Mouse (Mus musculus) forebrain, postnatal 0 days (tissue): ENCODE data around the gene Grid2. TPM values are rescaled to one million over a fixed set of nuclear protein-coding genes. Genes with fewer than 3 reads are reported as not detected.

Experiments
- ATAC-seq: fragments of 200-750 bp; cut with Nextera tagmentation; 2 replicates; pipeline ENCODE4 v1.8.0; 2017; ENCODE audit warnings: mild to moderate bottlenecking, moderate library complexity
- DNase-seq: peaks from one replicate; pipeline ENCODE4 v3.0.0-alpha.2; 2015
- H3K27ac ChIP-seq: fragments of 300-500 bp; sonication (generic); 2 replicates; pipeline ENCODE4 v1.5.1; 2014; ENCODE audit warnings: low read depth, mild to moderate bottlenecking, antibody characterized with exemption, low read length, moderate library complexity, mixed read lengths
- H3K27me3 ChIP-seq: fragments of 300-500 bp; sonication (generic); 2 replicates; pipeline ENCODE4 v1.6.1; 2014; ENCODE audit warnings: mild to moderate bottlenecking, low read length, mixed read lengths; ENCODE audit not compliant: insufficient read depth
- H3K36me3 ChIP-seq: fragments of 300-500 bp; sonication (generic); 2 replicates; pipeline ENCODE4 v1.6.1; 2014; ENCODE audit warnings: mild to moderate bottlenecking, moderate library complexity; ENCODE audit not compliant: insufficient read depth
- H3K4me1 ChIP-seq: fragments of 300-500 bp; sonication (generic); 2 replicates; pipeline ENCODE4 v1.6.1; 2014; ENCODE audit warnings: antibody characterized with exemption; ENCODE audit not compliant: insufficient read depth
- H3K4me2 ChIP-seq: fragments of 300-500 bp; sonication (generic); 2 replicates; pipeline ENCODE4 v1.6.1; 2014; ENCODE audit warnings: low read depth, mild to moderate bottlenecking, moderate library complexity
- H3K4me3 ChIP-seq: fragments of 300-500 bp; sonication (generic); 2 replicates; pipeline ENCODE4 v1.5.1; 2014; ENCODE audit warnings: low read depth, low read length, mixed read lengths
- H3K9ac ChIP-seq: fragments of 300-500 bp; sonication (generic); 2 replicates; pipeline ENCODE4 v1.6.1; 2014; ENCODE audit warnings: mild to moderate bottlenecking
- H3K9me3 ChIP-seq: fragments of 300-500 bp; sonication (generic); 2 replicates; pipeline ENCODE4 v1.6.1; 2016; ENCODE audit warnings: low read length
- CTCF ChIP-seq: sonication (generic); IDR thresholded peaks from 2 replicates; pipeline ENCODE4 v1.5.1; 2016; ENCODE audit warnings: antibody characterized with exemption, control low read depth, low read depth
- WGBS: fragments of 180-500 bp; shearing (Covaris S2); extraction: QIAGEN DNeasy Blood & Tissue Kit; methylation state at CpG from one replicate; pipeline ENCODE4 v1.1.7; 2014; 5-methylcytosine and 5-hydroxymethylcytosine counted together
- polyA plus RNA-seq: library from polyadenylated mRNA; unstranded; fragments of >200 nt; fragmentation: Nextera tagmentation; extraction: Ambion mirVana; gene quantifications from 2 replicates; pipeline ENCODE4 v1.2.1, GENCODE M21; 2015
- total RNA-seq: library from RNA; depleted of rRNA; stranded (reverse); fragments of >200 nt; gene quantifications from 2 replicates; pipeline ENCODE4 v1.2.3, GENCODE M21; 2014

Gene Grid2
- total and polyA plus RNA-seq, 2 experiments from 2014 or later = 6.2 to 28.9 TPM

DNA sequence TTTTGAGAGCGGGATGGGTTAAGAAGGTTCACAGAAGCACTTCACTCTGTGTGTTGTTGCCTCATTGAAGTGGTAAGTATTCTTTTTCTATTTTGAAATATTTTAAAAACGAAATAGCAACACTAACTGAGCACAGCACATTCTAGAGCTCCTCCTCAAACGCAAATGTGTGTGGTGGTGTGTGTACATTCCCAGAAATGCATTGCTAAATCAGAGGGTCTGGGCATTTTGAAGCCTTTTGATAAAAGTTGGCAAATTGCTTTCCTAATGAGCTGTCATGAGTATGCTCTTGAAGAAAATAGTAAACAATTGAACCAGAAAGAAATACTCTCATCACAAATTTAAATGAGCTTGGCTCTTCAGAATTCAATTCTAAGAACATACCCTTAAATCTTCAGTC, 1325.7 kb downstream of the Grid2 start:
- ATAC-seq (no peak), DNase-seq (no peak)
- H3K4me3 ChIP-seq = no peak overlapping the region
- no peak overlapping the region for H3K27ac ChIP-seq
- H3K4me2 ChIP-seq = no peak overlapping the region
- no peak for TF ChIP-seq CTCF
- WGBS = 45% methylated on average over 3 of the region's 3 CpGs
- H3K4me1 ChIP-seq = no peaks in the 10 kb centered on the region
- H3K9me3 ChIP-seq = no peaks in the 10 kb centered on the region
- H3K9ac ChIP-seq = no peak overlapping the region
- H3K27me3 ChIP-seq = no peaks in the 10 kb centered on the region
- no peaks in the 10 kb centered on the region for H3K36me3 ChIP-seq

DNA sequence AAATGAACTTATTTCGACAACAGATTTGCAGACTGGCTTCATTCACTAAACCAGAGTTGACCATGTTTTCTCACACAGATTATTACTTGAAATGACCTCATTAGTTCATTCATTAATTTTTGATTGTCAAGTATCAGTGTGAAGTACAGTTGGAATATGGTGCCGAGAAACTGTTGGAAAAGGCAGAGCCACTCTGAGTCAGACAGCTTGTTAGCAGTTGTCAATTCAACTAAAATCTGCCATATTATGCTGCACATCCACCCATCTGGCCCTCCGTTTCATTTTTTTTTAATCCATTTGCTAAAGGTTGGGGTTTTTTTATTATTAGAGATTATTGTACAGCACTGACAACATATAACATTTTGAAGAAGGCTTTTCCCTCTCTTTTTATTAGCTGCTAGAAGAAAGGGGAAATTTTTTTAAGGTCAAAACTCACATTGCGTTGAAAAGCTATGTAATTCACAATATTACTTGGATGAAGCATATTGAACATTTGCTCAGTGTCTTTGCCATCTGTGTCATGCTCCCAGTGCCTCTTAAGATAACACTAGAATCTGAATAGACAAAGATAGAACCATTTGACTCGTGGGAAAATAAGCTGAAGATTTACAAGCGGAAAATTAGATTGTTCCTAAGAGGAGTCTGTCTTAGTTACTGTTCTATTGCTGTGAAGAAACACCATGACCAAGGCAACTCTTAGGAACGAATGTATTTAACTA, 1333.0 kb downstream of the Grid2 start:
- WGBS = 59% methylated on average over 7 of the region's 7 CpGs
- no peak for TF ChIP-seq CTCF
- Histone ChIP-seq H3K9ac (no peak overlapping the region), H3K27ac (no peak overlapping the region), H3K4me3 (no peak overlapping the region), H3K27me3 (no peaks in the 10 kb centered on the region), H3K36me3 (no peaks in the 10 kb centered on the region), H3K9me3 (no peaks in the 10 kb centered on the region), H3K4me2 (no peak overlapping the region), H3K4me1 (no peaks in the 10 kb centered on the region)
- peak; percentile 54 for DNase-seq
- peak; percentile 83 for ATAC-seq

DNA sequence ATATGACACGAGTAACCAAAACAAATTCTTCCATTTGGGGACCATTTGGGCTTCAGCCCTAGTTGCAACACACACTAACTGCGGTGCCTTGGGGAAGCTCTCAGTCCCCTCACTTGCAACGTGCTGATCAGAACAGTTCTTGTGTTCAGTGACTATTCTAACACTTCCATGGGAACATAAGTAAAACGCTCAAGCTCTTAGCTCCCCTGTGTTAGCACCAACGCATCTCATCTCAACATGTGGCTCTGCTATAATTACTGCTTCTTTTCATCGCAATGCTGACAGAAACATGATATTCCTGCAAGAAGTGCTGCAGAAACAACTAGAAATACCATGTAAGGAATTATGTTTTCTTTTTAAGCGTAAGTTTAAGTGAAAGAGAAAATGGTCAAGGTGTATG, 1340.6 kb downstream of the Grid2 start:
- no peaks in the 10 kb centered on the region for H3K4me1 ChIP-seq
- H3K27ac ChIP-seq = no peak overlapping the region
- TF ChIP-seq CTCF = no peak
- no peak for ATAC-seq
- H3K27me3 ChIP-seq = no peaks in the 10 kb centered on the region
- 69% methylated on average over 7 of the region's 7 CpGs for WGBS
- no peak overlapping the region for H3K4me2 ChIP-seq
- H3K36me3 ChIP-seq = no peaks in the 10 kb centered on the region
- no peak overlapping the region for H3K9ac ChIP-seq
- DNase-seq = no peak
- no peak overlapping the region for H3K4me3 ChIP-seq
- no peaks in the 10 kb centered on the region for H3K9me3 ChIP-seq

DNA sequence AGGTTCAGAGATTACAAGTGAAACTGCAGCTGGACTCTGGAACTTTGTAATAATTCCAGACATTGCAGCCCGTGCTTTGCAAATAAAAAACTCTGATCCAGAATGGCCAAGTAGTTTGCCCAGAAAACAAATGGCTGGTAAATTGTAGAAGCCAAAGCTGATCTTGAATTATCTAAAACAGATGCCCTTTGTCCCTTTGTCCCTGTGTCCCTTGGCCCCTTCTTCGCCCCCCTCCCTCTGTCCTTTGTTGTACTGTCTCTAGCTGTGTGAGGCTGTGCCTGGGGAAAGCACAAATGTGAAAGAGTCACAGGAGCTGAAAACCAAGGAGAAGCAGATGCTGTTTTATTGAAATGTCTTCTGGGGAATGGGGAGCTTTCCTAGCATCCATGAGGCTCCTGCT, 1341.2 kb downstream of the Grid2 start:
- no peak overlapping the region for H3K9ac ChIP-seq
- no peaks in the 10 kb centered on the region for H3K9me3 ChIP-seq
- ATAC-seq (no peak), DNase-seq (no peak)
- no peak overlapping the region for H3K4me3 ChIP-seq
- no peak for TF ChIP-seq CTCF
- H3K4me2 ChIP-seq = no peak overlapping the region
- no peaks in the 10 kb centered on the region for H3K27me3 ChIP-seq
- no peaks in the 10 kb centered on the region for H3K36me3 ChIP-seq
- WGBS = 44% methylated on average over 2 of the region's 2 CpGs
- H3K27ac ChIP-seq = no peak overlapping the region
- no peaks in the 10 kb centered on the region for H3K4me1 ChIP-seq

DNA sequence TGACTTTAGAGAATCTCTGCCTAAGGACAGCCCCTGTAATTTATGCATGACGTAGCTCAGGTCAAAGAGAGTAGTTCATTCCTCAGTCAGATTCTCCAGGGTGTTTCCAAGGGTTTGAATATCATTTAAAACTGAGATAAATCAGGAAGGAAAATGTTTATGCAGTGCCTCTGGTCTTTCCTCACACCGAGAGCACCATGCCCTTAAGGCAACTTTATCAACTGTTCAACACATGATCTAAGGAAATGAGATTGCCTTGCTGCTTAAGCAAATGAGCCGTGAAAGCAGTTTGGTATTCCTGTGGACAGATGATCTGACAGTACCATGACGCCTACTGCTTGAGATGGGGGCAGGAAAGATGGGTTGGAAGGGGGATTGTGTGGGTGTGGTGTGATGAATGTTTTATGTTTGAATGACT, 1342.5 kb downstream of the Grid2 start:
- Histone ChIP-seq H3K27ac (no peak overlapping the region), H3K9ac (no peak overlapping the region), H3K9me3 (no peaks in the 10 kb centered on the region), H3K4me1 (no peaks in the 10 kb centered on the region), H3K27me3 (no peaks in the 10 kb centered on the region), H3K4me2 (no peak overlapping the region), H3K36me3 (no peaks in the 10 kb centered on the region), H3K4me3 (no peak overlapping the region)
- WGBS = 35% methylated on average over 4 of the region's 4 CpGs
- no peak for TF ChIP-seq CTCF
- ATAC-seq (no peak), DNase-seq (no peak)

DNA sequence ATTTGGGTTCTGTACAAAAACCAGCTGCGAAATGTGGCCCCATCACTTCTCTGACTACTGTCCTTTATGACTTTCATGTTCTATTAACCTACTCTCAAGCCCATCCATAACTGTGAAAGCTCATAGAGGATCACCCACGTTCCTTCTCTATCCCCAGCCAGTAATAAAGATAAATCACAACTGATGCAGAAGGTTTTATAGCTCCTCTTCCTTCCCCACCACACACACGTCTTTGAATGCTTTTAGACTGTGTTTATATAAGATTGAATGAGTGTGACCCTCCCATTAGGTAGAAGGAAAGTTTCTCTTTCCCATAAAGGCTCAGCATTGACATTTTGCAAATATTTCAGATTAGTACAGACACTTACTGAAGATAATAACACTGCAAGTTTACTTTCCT, 1350.1 kb downstream of the Grid2 start:
- no peaks in the 10 kb centered on the region for H3K36me3 ChIP-seq
- WGBS = 79% methylated on average over 3 of the region's 3 CpGs
- TF ChIP-seq CTCF = no peak
- no peak overlapping the region for H3K4me2 ChIP-seq
- no peak overlapping the region for H3K9ac ChIP-seq
- ATAC-seq = no peak
- H3K27me3 ChIP-seq = no peaks in the 10 kb centered on the region
- no peaks in the 10 kb centered on the region for H3K4me1 ChIP-seq
- H3K9me3 ChIP-seq = no peaks in the 10 kb centered on the region
- H3K4me3 ChIP-seq = no peak overlapping the region
- H3K27ac ChIP-seq = no peak overlapping the region
- no peak for DNase-seq

DNA sequence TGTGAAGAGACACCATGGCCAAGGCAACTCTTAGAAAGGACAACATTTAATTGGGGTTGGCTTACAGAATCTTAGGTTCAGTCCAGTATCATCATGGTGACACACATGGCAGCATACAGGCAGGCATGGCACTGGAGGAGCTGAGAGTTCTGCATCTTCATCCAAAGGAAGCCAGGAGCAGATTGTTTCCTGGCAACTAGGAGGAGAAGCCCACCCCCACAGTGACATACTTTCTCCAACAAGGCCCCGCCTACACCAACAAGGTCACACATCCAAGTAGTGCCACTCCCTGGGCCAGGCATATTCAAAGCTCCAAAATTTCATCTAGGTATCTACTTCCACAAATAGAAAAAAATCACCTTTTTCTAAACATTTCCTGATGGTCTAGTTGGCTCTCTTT, 1351.4 kb downstream of the Grid2 start:
- H3K4me2 ChIP-seq = no peak overlapping the region
- H3K4me1 ChIP-seq = no peaks in the 10 kb centered on the region
- no peaks in the 10 kb centered on the region for H3K36me3 ChIP-seq
- H3K9me3 ChIP-seq = no peaks in the 10 kb centered on the region
- TF ChIP-seq CTCF = no peak
- no peak overlapping the region for H3K27ac ChIP-seq
- H3K4me3 ChIP-seq = no peak overlapping the region
- DNase-seq (no peak), ATAC-seq (no peak)
- H3K27me3 ChIP-seq = no peaks in the 10 kb centered on the region
- 86% methylated on average over 1 of the region's 1 CpGs for WGBS
- no peak overlapping the region for H3K9ac ChIP-seq
